Mouse (Mus musculus) left cerebral cortex, postnatal 36 days (tissue): ENCODE results near the gene Alpk3. TPM values are rescaled to one million over a fixed set of nuclear protein-coding genes. Genes with fewer than 3 reads are reported as not detected.

Source experiments
- DNase-seq, 2 experiments: peaks; one replicate each; pipeline ENCODE4 v3.0.0; 2021 to 2022; ENCODE audit warnings: low spot score in 2 of 2, mixed read lengths in 1 of 2
- intact Hi-C: fragments of 180-260 bp; cut with DNase I; formaldehyde crosslinking; loops from one replicate; pipeline ENCODE4 v1.15.1; 2025
- total RNA-seq, 2 experiments: library from RNA; stranded (reverse); gene quantifications; 2 replicates each; pipeline ENCODE4 v1.2.3; 2021

Alpk3 gene
- under 1 TPM; 0.22 to 0.68 TPM for total RNA-seq

DNA sequence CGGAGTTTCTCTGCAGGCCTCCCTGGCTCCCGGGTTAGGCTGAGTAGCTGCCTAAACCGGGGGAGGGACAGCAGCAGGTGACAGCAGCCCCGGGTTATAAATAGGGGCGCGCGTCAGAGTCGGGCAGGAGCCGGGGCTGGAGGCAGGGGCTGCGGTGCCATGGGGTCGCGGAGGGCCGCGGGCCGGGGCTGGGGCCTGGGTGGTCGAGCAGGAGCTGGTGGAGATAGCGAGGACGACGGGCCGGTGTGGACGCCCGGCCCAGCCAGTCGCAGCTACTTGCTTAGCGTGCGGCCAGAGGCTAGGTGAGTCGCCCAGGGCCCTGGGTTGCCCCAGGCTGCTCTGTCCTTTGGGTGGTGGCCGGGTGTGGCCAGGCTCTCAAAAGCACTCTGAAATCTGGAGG, at the start of gene Alpk3:
Gene Alpk3 (plus strand): TSS at position 130 of the 400 bp plus-strand sequence.
- intact Hi-C loops: no loop called here

DNA sequence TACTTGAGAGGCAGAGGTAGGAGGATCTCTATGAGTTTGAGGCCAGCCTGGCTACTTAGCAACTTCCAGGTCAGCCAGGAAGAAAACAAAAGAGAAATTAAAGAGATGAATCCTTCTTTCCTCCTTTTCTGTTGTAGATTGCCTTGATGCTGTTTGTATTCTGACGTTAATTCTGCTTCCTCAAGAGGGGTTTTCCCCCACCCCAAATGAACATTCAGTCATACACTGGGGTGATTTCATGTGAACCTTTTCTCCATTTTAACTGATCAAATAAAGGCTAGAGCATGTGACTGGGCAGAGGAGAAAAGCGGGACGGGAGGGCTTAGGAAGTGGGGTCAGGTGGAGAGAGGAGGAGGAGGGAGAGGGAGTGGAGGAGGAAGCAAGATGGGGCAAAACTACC, 49.1 kb upstream of the Alpk3 start:
- no peak for DNase-seq

More for the DNA sequence above, at the start of gene Alpk3:
- DNase-seq: no peak

DNA sequence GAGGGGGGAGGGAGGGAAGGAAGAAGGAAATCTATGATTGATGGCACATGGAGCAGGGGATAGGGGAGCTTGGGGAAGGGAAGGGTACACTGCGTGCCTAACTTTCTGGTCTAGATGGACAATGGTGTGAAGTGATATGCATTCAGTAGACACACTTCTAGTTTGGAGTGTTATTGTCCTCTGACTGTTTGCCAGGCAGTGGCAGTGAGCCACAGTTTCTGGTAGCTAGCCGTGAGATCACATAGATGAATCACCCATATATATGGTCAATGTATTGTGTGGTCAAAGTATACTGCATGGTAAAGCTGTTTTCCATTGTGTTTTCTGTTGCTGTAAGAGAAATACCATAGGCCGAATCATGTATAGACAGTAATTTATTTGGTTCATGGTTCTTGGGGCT, 45.8 kb upstream of the Alpk3 start:
- DNase-seq: no peak
- intact Hi-C loops: no loop called here

More for the DNA sequence above, 49.1 kb upstream of the Alpk3 start:
- intact Hi-C loops: no loop called here

DNA sequence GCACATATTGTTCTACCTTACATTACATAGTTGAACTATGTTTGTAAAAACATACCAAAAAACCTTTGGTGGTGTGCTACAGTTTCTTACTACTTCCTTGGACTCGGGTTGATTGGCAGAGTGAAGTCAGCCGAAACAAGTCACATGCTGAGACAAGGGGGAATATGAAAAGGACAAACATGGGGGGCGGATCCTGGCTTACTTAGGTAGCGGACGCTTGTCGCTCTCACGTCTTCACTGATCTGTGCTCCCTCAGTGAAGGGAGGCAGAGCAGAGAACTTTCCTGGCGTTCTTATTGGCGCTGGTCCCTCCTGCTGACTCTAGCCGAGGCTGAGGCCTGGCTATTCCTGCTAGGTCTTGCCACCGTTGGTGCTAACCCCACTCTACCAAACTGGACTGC, 37.1 kb upstream of the Alpk3 start:
- intact Hi-C loops: no loop called here

DNA sequence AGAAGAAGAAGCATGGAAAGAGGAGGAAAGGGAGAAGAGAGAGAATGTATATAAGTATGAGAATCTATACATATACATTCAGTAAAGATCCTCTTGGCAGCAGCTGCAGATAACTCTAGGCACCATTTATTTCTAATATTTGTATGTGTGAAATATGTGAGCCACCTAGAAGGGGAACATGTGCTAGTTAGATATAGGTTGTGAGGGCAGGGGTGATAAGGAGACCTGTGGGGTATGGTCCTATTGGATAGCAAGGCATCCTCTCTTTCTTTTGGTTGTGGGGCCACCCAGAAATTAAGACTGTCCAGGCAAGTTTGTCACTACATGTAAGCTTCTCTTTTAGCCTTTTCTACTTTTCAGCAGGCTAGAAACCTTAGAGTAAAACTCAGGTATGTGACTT, 34.7 kb upstream of the Alpk3 start:
- intact Hi-C loops: no loop called here
- DNase-seq: no peak

More for the DNA sequence above, 37.1 kb upstream of the Alpk3 start:
- DNase-seq: no peak

DNA sequence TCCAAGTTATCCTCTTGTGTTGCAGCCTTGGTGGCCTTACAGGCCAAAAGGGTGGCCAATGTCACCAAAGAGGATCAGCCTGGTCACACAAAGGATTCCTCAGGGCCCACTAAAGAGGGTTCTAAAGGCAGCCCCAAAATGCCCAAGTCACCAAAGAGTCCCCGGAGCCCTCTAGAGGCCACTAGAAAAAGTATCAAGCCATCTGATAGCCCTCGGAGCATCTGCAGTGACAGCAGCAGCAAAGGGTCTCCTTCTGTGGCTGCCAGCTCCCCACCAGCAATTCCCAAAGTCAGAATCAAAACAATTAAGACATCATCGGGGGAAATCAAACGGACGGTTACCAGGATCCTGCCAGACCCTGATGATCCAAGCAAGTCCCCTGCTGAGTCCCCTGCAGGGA, 33.3 kb upstream of the Alpk3 start:
- no peak for DNase-seq
- intact Hi-C loops: no loop called here

DNA sequence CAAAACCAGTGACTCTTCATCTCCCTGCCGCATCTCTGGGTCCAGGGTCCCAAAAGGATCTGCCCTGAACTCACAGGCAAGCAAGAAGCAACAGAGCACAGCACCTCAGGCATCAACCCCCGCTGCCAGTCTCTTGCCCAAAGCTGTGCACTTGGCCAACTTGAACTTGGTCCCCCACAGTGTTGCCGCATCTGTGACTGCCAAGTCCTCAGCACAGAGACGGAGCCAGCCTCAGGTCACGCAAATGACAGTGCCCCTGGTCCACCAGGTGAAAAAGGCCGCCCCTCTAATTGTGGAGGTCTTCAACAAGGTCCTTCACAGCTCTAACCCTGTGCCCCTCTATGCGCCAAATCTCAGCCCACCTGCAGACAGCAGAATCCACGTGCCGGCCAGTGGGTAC, 32.7 kb upstream of the Alpk3 start:
- no peak for DNase-seq
- intact Hi-C loops: no loop called here

DNA sequence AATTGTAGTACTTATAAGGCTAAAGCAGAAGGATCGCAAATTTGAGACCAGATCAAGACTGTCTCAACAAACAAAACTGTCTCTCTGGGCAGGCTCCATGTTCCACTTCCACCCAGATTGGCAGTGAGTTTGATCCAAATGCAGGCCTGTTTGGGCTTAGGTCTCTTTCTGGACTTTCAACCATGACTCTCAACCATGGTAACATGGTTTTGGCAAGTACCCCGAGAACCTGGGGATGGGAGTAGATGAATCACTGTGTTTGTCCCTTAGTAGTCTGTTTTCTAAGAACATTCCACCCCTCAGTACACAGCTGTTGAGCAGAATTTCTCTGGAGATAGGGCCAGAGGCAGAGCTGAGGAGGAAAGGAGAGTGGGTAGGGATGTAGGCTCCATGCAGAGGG, 31.6 kb upstream of the Alpk3 start:
- no peak for DNase-seq
- intact Hi-C loops: no loop called here

DNA sequence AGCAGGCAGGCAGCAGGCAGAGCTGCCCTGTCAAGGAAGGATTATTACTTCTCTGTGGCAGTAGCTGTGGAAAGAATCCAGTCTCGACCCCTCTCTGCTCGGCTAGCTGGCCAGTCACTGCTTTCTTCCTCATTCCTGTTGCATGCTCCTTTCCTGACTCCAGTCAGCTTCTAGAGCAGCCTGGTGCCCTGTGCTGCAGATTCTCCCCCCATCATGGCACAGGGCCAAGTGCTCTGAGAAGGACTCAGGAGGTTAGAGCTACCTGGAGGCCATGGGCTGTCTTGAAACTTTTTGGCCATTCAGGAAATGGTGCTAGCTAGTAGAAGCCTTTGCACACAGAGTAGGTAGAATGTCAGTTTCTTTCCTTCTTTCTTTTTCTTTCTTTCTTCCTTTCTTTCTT, 17.7 kb upstream of the Alpk3 start:
- intact Hi-C loops: no loop called here
- DNase-seq: no peak

DNA sequence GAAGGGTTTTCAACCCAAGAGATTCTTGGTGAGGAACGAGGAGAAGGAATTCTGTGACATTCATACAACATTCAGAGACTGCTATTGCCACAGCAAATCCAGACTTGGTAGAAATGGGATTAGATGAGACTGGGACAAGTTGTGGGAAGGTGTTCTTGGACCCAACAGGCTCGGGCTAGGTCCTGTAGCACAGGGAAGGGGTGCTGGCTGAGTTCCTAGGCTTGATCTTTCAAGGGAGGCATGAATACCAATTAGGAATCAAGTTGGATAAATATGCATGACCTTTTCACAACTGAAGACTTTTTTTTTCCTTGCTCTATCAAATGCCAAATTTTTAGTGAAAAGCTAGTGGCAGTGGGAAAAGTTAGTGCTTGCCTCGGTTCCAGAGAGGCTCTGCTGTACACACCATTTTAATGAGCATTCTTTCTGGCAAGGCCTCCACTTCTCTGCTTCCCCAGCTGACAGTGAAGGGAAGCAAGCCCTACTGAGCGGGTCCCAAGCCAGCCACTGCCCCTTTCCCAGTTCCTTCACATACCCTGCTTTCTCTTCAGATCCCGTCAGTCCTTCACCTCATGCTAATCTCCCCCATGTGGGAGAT, 14.3 kb upstream of the Alpk3 start:
- no peak for DNase-seq
- intact Hi-C loops: no loop called here

DNA sequence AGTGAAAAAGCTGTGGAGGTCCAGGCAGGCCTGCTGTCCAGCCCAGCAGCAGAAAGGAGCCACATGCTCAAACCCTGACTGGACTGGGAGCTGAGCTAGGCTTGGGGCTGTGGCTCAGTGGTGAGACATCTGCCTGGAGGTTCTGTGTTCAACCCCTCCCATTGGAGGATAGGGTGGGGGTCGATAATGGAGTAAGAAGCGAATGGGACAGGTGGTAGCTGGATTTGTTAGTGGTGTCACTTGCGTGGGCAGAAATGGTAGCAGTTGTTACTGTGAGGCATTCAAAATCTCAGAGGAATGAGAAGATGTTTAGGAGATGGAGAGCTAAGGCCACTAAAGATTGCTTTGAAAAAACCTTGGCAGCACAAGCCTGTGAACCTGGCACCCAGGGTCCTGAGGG, 9.6 kb upstream of the Alpk3 start:
- DNase-seq: no peak
- intact Hi-C loops: no loop called here

DNA sequence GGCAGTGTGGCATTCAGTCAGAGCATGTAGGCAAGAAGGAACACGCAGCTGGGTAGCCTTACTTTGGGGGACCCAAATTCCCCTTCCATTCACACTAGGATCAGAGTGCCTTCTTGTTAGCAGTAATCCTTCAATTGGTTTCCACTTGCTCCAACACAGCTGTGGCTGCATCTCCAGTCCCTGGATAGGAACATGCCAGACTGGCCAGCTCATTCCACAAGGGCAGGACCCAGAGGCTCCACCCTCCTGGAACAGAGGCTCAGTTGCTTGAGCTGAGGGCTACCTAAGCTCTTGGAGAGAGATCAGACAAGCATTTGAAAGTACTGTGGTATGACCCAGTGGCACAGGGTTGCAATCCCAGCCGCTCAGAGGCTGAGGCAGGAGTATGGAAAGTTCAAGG, 8.9 kb upstream of the Alpk3 start:
- DNase-seq: no peak
- intact Hi-C loops: no loop called here

DNA sequence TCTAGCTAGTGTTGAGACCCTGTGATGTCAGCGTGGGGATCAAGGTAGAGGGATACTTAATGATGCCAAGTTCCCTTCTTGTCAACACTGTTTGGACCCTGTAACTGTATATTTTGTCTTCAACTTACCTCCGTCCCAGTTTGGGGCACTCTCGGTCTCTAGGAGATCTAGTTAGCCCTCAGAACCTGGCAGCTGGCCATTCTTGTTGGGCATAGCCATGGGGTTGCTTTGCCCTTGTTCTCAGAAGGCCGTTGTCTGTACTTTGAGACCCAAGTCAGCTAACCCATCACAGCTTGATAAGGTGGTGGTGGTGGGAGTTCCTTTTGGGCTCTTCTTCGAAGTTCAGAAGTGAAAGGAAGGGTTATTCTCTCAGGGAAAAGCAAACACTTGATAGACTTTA, 7.4 kb upstream of the Alpk3 start:
- no peak for DNase-seq
- intact Hi-C loops: no loop called here

DNA sequence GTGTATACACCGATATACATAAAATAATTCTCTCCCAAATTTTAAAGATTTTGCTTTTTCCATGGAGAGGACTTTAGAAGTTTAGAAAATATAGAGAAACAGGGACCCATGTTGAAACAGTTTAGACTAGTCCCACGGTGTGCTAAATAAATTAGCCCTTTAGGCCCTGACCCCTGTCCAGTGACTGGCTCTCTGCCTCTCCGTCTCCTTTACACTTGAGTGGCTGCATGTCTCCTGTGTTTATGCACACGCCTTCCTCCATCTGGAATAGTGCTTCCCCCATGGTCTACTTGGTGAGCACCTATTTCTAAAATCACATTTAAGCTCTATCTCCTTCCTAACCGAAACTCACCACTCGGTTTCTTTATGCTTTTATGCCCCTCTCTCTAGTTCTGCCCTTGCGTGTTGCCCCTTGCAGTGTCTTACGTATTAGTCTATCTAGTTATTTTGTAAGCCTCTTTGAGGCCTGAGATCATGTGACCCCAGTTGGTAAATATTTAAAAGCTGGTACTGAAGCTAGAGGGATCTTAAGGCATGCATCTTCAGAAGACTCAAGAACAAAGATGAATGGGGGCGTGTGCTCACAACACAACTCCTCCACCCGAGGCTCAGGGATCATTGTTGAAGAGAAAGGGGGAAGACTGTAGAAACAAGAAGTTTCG, 1.6 kb upstream of the Alpk3 start:
- DNase-seq: no peak
- intact Hi-C loops: no loop called here

DNA sequence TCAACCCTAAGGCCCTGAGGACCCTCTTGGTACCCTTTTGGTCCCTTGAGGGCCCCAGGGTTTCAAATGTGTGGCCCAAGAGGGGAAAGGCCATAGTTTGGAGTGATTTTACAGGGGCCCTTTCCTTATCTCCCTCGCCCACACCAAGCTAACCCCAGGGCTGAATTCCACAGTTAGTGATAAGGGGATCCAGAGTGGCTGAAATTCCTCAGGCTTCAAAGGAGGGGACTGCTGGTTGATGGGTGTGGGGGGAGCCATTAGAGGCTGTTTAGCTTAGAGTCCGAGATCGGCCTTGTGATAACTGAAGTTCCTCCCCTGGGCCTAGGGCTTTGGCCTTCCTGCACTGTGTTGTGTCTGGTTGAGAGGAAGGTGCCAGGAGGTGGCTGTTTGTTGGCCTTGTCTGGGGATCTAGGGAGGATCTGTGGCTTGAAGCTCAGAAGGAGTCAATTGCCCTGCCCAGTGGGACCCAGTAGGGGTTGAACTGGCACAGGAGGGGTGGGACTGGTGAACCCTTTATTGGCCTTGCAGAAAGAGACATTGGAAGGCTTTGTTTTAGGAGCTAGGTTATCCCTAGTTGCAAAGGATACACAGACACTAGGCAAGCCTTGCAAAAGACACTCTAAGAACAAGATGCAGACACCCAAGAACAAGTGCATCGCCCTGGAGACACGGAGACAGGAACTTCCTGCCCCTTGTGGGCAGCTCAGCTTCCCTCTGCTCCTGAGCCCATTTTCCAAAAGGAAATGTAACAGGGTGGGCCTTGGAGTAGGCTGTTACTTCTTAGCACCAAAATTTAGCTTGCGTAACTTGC, 706 bp downstream of the Alpk3 start:
- intact Hi-C loops: no loop called here

DNA sequence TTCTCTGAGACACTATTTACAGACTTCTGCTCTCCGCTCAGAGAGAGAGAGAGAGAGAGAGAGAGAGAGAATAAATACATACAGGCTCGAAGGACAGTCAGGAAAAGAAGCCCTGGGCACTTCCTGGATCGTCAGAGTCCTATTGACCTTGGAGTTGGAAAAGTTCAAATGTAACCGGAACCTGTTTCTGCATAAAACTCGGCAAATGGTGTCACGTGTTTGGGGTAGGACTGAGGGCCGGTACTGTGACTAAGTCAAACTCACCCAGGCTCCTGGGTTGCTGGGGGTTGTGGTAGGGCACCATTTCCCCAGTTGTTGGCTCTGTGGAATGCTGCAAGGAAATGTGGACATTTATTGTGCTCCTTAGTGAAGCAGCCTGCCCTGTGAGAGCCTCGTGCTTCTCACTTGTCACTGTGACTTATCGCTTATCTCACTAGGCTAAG, 1.3 kb downstream of the Alpk3 start:
- no peak for DNase-seq
- intact Hi-C loops: no loop called here

More for the DNA sequence above, 706 bp downstream of the Alpk3 start:
- no peak for DNase-seq

DNA sequence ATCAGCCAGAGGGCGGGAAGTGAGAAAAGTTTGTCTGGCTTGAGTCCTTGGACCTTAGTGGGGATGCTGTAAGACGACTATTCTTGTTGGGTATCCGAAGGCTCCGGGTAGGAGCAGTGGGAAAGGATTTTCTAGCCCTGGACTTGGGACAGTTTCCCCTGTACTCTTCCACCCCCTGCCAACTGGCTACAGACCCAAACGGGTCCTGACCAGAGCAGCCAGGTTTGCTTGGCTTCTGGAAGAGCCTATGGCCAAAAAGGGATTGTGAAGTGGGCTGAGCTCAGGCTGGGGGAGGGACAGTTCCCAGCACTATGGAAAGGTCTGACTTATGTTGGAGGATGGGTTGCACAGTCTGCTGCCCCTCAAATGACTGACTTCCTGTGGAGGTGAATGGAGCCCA, 2.0 kb downstream of the Alpk3 start:
- intact Hi-C loops: no loop called here

DNA sequence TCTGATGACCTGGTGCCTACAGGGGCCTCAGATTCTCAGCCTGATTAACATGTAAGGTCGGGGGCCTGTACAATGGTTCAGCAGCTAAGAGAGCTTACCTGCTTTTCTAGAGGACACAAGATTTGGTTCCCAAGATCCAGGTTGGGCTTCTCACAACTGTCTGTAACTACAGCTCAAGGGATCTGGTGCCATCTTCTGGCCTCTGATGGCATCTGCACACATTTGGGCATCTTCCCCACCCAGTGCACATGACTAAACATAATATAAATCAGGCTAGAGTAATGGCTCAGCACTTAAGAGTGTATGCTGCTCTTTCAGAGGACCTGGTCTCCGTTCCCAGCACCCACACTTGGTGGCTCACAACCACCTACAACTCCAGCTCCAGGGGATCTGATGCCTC, 3.5 kb downstream of the Alpk3 start:
- no peak for DNase-seq
- intact Hi-C loops: no loop called here

More for the DNA sequence above, 2.0 kb downstream of the Alpk3 start:
- DNase-seq: no peak

DNA sequence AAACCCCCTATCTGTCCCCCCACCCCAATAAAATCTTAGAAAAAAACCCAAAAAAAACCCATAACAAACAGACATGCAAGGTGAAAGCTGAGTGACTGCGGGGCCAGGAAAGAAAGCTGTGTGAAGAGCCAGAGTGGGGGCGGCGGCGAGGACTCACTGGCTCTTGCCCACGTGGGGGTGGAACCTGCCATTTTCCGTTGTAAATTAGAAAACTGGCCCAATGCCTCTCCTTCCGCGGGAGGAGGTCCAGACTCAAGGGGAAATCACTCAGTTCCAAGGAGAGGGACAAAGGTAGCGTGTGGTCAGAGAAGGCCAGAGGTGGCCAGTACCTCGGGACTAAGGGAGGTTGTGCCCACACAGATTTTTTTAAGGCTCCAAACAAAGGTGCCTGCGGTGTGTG, 4.5 kb downstream of the Alpk3 start:
- no peak for DNase-seq

DNA sequence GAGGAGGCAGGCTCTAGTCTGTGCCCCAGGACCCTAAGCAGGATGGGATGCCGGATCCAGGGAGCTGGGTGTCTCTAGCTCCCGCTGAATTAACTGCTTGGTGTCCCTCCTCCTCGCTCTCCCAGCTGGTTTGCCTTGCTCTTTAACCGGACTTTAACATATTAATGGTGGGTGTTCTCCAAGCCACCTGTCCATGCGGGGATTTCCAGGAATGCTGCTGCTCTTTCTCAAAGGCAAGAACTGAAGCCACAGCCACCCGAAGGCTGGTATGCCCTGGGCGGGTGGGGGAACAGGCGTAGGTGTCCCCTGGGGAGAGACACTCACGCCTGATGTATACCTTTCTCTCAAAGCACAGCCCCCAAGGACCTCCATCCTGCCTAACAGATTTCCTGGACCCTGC, 5.9 kb downstream of the Alpk3 start:
- DNase-seq: no peak
- intact Hi-C loops: no loop called here

More for the DNA sequence above, 4.5 kb downstream of the Alpk3 start:
- intact Hi-C loops: no loop called here

DNA sequence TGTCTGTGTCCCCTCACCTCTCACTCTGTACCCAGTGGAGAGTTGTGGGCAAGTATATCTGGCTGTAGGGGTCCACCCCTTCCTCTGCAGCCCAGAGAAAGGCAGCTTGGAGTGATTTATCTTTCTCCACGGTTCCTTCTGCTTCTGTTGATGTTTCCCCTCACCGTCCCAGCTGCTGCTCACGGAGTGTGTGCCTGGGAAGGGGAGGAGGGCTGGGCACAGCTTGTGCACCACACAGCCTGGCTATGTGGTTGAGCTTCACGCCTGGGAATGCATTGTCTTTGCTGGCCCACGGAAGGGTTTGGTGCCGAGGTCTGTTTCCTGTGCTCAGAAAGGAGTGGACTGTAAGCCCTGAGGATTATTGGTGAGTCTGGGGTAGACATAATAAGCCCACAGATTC, 9.3 kb downstream of the Alpk3 start:
- intact Hi-C loops: no loop called here
- DNase-seq: no peak
